Mouse (Mus musculus): ENCODE measurements around the gene Adssl1. TPM values are rescaled to one million over a fixed set of nuclear protein-coding genes. Genes with fewer than 3 reads are reported as not detected.

Adssl1 gene
- total RNA-seq, 2 experiments from 2014 or later: 42.9 to 72.4 TPM

DNA sequence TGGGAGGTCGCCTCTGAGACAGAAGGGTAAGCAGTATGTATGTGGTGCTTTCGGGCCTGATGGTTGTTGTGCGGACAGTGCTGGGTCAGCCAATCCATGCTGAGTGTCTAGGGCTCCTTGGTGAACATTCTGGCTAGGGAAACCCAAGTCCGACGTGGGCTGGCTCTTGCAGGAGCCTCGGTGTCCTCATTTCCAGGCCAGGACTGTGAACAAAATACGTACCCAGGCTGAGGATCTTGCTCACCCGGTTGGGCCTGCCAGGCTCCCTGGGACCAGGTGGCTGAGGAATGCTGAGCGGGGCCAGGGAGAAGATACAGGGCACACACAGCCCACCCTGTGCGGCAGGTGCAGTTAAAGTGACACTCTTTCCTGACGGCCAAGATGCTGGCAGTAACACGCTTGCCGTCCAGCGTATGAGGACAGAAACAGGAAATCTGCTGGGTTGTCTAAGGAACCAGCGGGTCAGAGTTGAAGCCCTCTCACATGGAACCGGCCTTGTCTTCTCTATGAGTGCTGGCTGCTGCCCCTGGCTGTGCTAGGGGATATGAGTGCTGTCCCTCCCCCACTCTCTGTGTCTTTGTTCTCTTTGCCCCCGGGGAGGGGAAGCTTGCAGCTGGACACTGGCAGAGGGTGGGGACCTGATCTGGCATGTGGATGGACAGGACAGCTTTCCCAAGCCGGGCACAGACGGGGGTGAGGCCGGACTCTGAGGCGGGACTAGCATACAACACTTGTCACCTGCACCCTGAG lies 26.7 kb upstream of the Adssl1 start:
- DNase-seq: no peak

- no peak for DNase-seq
These were observed 25.6 kb upstream of the Adssl1 start for GRCm38 (mm10) chr12:112593951-112594915.

- no peak for DNase-seq
These were observed 24.9 kb upstream of the Adssl1 start for GRCm38 (mm10) chr12:112594989-112595388.

GRCm38 (mm10) chr12:112595626-112596025 lies 24.2 kb upstream of the Adssl1 start:
- peak; percentile 55 for DNase-seq

- peak; percentile 39 for DNase-seq
These were observed 23.4 kb upstream of the Adssl1 start for GRCm38 (mm10) chr12:112596454-112596853.

DNA sequence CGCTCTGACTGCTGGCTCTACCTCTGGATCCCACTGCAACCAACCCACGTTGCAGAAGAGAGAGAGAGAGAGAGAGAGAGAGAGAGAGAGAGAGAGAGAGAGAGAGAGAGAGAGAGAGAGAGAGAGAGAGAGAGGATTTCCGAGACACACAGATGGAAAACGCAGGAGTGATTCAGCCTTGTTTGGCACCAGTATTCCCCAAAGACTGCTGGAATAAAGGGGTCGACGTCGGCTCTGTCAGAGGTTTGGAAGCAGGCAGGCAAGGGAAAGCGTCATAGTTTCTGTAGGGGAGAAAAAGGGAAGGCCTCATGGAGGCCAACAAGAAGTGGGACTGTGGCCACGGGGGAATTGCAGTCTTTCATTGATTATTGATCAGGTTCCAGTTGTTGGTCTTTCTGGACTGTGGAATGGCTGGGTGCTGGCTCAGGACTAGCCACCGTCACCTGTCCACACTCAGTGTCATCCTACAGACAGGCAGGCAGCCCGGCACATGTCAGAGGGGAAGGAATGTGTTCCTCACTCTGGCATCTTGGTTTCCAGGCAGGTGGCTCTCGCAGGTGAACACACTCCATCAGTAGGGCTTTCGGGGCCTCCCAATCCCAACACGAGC lies 22.8 kb upstream of the Adssl1 start:
- DNase-seq: no peak

GRCm38 (mm10) chr12:112597618-112598017 lies 22.2 kb upstream of the Adssl1 start:
- peak; percentile 74 for DNase-seq

- DNase-seq: no peak
These were observed 20.6 kb upstream of the Adssl1 start for GRCm38 (mm10) chr12:112599198-112599597.

GRCm38 (mm10) chr12:112599942-112600611 lies 19.8 kb upstream of the Adssl1 start:
- no peak for DNase-seq

- DNase-seq: peak; percentile 52
These were observed 15.8 kb upstream of the Adssl1 start for GRCm38 (mm10) chr12:112604022-112604421.

DNA sequence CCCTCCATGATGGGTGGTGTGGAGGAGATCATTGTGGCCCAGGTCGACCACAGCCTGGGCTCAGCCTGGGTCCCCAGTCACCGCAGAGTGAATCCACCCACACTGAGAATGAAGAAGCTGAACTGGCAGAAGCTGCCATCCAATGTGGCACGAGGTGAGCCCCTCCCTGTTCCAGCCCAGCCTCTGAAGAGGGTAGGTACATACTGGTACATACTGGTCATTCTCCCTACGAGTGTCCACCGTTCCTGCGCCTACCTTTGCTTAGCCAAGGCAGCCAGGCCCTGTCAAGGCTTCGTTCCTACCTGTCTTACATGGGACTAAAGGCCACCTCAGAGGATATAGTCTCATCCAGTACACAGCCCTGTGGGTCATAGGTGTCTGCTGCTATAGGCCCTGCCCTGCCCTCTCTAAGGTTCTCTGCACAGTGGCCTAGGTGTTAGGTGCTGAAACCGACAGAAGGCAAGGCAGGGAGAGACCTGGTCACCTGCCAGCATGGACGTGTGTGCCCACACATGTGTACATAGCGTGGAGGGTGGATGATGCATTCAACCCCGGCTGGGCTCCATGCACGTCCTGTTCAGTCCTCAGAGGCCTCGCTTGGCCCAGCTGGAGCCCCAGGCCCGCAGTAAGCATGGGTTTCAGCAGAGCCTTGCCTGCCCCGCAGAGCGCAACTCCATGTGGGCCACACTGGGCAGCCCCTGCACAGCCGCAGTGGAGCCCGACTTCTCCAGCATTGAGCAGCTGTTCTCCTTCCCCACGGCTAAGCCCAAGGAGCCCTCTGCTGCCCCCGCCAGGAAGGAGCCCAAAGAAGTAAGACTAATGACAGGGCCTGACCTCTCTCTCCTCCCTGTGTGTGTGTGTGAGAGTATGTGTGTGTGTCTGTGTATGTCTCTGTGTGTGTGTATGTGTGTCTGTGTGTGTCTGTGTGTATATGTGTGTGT lies 14.9 kb upstream of the Adssl1 start:
- DNase-seq: peak; percentile 61

- DNase-seq: peak; percentile 93
These were observed 14.1 kb upstream of the Adssl1 start for GRCm38 (mm10) chr12:112605766-112606165.

- peak; percentile 42 for DNase-seq
These were observed 12.8 kb upstream of the Adssl1 start for GRCm38 (mm10) chr12:112606998-112607397.

DNA sequence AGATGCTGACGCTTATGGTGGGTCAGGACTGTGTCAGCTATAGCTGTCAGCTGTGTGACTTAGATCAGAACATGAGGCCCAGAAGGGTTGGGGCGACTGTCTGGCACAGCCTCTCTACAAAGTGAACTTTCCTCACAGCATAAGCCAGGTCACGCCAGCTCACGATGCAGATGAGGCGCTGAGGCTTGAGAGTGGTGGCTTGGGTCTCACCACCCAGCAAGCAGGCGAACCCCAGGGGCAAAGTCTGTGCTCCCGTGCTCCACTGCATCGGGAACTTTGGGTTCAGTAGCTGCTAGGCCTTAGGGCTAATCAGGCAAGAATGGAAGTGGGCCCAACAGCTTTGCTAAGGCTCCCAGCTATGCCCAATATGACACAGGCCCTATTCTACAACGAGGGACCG lies 10.8 kb upstream of the Adssl1 start:
- DNase-seq: no peak

DNA sequence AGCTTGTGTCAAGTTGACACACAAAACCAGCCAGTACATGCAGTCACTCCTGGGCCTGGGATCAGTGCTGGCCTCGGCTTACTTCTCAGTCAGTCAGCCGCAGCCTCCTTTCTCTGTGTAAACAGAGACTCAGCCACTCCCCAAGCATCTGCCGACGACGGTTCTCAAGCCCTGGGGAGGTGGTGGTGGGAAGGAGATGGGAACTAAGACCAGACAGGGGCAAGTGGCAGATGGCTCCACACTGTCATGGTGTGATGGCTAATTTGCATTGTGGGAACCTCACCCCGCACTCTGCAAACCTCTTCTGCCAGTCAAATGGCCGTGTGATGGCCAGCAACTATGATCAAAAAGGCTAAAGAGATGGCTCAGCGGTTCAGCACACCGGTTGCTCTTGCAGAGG lies 3.2 kb upstream of the Adssl1 start:
- DNase-seq: no peak

DNA sequence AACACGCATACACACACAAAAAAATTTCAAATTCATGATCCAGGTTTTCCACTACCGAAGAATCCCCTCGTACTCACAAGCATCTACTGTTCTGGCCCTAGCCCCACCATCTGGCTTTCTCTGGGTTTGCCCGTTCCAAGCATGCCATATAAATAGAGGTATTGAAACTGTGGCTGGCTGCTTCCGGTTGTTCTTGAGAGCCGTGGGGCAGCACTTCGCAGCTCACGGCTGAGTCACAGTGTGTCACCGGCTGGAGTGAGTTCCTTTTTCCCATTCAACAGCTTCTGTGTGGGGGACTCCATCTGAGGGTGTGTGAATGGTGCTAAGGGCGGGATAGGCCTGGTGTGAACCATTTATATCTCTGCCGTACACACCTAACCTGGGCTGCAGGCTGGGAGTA lies 2.7 kb upstream of the Adssl1 start:
- DNase-seq: no peak

- DNase-seq: peak; percentile 80
These were observed 1.9 kb upstream of the Adssl1 start for GRCm38 (mm10) chr12:112617898-112618380.

DNA sequence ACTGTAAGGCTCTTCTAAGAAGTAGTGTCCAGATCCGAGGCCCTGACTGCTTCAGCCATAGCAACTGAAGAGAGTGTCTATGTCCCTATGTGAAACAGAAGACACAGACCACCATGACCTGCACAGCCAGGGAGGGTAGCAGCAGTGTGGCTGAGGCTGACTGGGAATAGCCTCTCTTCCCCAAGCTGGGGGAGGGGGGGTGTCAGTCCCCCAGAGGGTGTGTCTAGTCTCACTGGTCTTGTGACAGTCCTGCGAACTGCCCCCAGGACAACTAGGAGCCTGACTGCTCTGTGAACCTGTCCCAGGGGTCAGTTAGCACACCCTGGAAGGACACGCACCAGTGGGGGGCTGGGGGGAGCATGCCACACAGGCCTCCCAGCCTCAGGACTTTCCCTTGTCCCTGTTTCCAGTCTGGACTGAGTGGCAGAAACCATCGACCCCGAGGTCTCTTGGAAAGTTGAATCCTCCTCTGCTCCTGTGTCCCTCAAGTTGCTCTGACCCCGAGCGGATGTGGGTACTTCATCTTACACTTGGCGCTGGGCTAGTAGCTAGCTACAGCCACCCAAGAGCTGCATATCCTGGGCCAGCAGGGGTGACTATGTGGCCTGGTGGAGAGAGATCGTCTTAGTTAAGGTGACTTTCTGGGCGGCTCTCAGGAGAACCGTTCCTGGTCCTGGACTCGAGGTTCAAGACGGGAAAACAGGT lies 712 bp upstream of the Adssl1 start:
- DNase-seq: peak; percentile 26

DNA sequence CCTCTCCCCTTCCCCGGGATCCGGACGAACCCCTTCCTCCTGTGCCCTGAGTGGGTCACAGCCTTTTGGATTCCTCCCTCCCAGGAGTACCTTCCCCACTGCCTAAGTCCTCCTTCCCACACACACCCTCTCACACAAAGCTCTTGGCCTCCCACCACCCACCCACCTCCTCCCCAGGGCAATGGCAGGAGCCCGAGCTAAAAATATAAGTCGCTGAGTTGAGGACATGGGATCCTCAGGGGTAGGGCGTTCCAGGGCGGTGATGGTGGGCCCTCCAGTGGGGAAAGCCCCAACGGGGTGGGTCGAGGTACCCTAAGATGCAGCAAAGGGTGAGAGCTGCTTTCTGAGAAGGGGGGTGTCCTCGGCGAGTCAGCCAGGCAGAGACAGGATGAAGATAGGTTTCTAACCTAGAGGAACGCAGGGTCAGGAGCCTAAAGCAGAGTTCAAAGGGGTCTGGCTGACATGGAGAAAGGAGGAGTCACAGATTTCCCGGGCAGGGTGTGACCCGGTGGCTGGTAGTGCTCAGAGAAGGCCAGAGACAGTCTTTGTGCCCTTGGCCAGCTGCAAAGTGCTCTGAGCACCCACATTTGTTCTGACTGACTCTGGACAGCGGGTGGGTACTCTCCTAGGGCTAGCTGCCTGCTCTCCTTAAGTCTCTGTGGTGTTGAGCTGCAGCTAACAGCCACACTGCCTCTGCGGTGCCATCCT lies 663 bp downstream of the Adssl1 start:
- DNase-seq: no peak

DNA sequence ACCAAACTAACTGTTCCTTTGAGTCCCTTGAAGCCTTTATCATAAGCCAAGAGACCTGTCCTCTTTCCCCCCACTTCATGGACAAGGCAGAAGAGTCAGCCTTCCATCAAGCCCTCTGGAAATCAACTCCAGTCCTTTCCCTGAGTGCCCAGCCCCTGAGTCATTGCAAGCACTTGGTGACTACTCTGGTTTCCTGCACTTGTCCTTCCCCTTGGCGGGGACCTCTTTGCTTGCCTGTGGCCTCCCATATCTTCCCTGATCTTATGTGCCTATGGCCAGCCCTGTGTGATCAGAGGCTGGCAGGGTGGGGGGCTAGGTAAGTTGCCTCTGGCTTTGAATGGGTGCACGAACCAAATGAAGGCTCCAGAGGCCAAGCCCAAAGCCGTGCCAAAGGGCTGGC lies 2.1 kb downstream of the Adssl1 start:
- DNase-seq: no peak
